Mouse (Mus musculus) ES-Bruce4 (cell line): ENCODE data around the gene Mrrf.

Experiments used
- CTCF ChIP-seq: IDR thresholded peaks from one replicate; pipeline ENCODE4 v1.8.1; 2011; ENCODE audit warnings: low read depth, low read length
- EP300 ChIP-seq: IDR thresholded peaks from 2 replicates; pipeline ENCODE4 v1.6.1; 2011; ENCODE audit warnings: low read depth, low read length; ENCODE audit not compliant: insufficient read depth
- POLR2A ChIP-seq: IDR thresholded peaks from one replicate; pipeline ENCODE4 v1.8.1; 2011; ENCODE audit warnings: low read length; ENCODE audit not compliant: insufficient read depth

- TF ChIP-seq POLR2A (no peak), CTCF (no peak), EP300 (no peak)
Measured at GRCm38 (mm10) chr2:36237557-36237956, 101.4 kb downstream of the Mrrf start.
